8 mouse cellular contexts compared by ENCODE assay signal in genomic region chr9:45906355-45907077, GRCm38 (mm10). TPM values are rescaled to one million over a fixed set of nuclear protein-coding genes. Genes with fewer than 3 reads are reported as not detected.
DNase-seq lines count a peak whose midpoint lies in the region; ATAC-seq lines count a peak whose summit lies in the region.

Gene Pcsk7, plus strand, starts transcription at chr9:45906497.
Gene Rnf214, minus strand, starts transcription at chr9:45906911.

- peak within 1 kb of the TSS; percentile 98 for H3K9ac ChIP-seq in heart, embryonic 14.5 days (ENCODE audit: low read length)
- peak within 1 kb of the TSS; percentile 96 for H3K9ac ChIP-seq in liver, embryonic 13.5 days
- peak within 1 kb of the TSS; percentile 97 for H3K9ac ChIP-seq in stomach, embryonic 16.5 days (ENCODE audit: low read length)

- DNase-seq in CD4-positive helper T cell, adult 2 months (ENCODE audit: low read depth, low spot score), result peak; percentile 91
- peak; percentile 64 for DNase-seq in brain, embryonic 18.5 days (ENCODE audit: low read depth, low spot score)
- DNase-seq in kidney, postnatal 14 days, result peak; percentile 96
- DNase-seq in liver, embryonic 13.5 days, result peak; percentile 81
- DNase-seq in neural tube, embryonic 10.5 days (ENCODE audit: extremely low spot score, low spot score), result peak; percentile 90

- peak within 1 kb of the TSS; percentile 85 to 90 for H3K4me3 ChIP-seq in heart, embryonic 14.5 days (ENCODE audit: control insufficient read depth in 1 of 2, insufficient read depth in 1 of 2, low read depth in 1 of 2, low read length in 2 of 2)
- peak within 1 kb of the TSS; percentile 96 for H3K4me3 ChIP-seq in liver, embryonic 13.5 days (replicated peaks)
- peak within 1 kb of the TSS; percentile 73 for H3K4me3 ChIP-seq in stomach, embryonic 16.5 days (replicated peaks; ENCODE audit: low read length)

- H3K9me3 ChIP-seq in heart, embryonic 14.5 days (ENCODE audit: control insufficient read depth, low read length), result no peaks in the 10 kb centered on the region
- H3K9me3 ChIP-seq in liver, embryonic 13.5 days (replicated peaks), result no peaks in the 10 kb centered on the region
- no peaks in the 10 kb centered on the region for H3K9me3 ChIP-seq in stomach, embryonic 16.5 days (replicated peaks; ENCODE audit: control insufficient read depth, low read length)

- H3K27me3 ChIP-seq in heart, embryonic 14.5 days (ENCODE audit: control insufficient read depth, insufficient read depth, low read length), result no peaks in the 10 kb centered on the region
- H3K27me3 ChIP-seq in liver, embryonic 13.5 days, result no peaks in the 10 kb centered on the region
- H3K27me3 ChIP-seq in stomach, embryonic 16.5 days (ENCODE audit: control insufficient read depth, insufficient read depth, low read length), result no peaks in the 10 kb centered on the region

- H3K4me1 ChIP-seq in heart, embryonic 14.5 days (ENCODE audit: control insufficient read depth in 2 of 2, insufficient read depth in 2 of 2, low read length in 2 of 2), result peaks cover 0 to 20% of the 10 kb centered on the region in 2 experiments; a peak in 2 of 4 replicates
- H3K4me1 ChIP-seq in liver, embryonic 13.5 days (replicated peaks), result peaks cover 23% of the 10 kb centered on the region
- H3K4me1 ChIP-seq in stomach, embryonic 16.5 days (ENCODE audit: control insufficient read depth, insufficient read depth, low read length), result peaks cover 20% of the 10 kb centered on the region

- H3K4me2 ChIP-seq in heart, embryonic 14.5 days (ENCODE audit: low read length), result peak within 1 kb of the TSS; percentile 64
- peak within 1 kb of the TSS; percentile 92 for H3K4me2 ChIP-seq in liver, embryonic 13.5 days
- H3K4me2 ChIP-seq in stomach, embryonic 16.5 days (ENCODE audit: low read depth, low read length), result peak within 1 kb of the TSS; percentile 88

- peaks cover 52% of the 10 kb centered on the region for H3K36me3 ChIP-seq in heart, embryonic 14.5 days (ENCODE audit: control insufficient read depth, insufficient read depth, low read length)
- peaks cover 39% of the 10 kb centered on the region for H3K36me3 ChIP-seq in liver, embryonic 13.5 days
- peaks cover 3% of the 10 kb centered on the region; the same call in 1 of the 2 replicates for H3K36me3 ChIP-seq in stomach, embryonic 16.5 days (ENCODE audit: control insufficient read depth, insufficient read depth, low read length)

- peak within 1 kb of the TSS; percentile 98 to 99 for H3K27ac ChIP-seq in heart, embryonic 14.5 days (replicated peaks in 1 of 2; ENCODE audit: control insufficient read depth in 1 of 2, insufficient read depth in 1 of 2, low read depth in 2 of 2, low read length in 2 of 2)
- H3K27ac ChIP-seq in liver, embryonic 13.5 days, result peak within 1 kb of the TSS; percentile 97
- peak within 1 kb of the TSS; percentile 99 for H3K27ac ChIP-seq in stomach, embryonic 16.5 days (ENCODE audit: low read length)

- under 1% methylated on average over 63 of the region's 80 CpGs for WGBS in heart, embryonic 14.5 days
- WGBS in liver, embryonic 13.5 days (ENCODE audit: insufficient replicate concordance), result under 1% methylated on average over 78 of the region's 80 CpGs
- under 1% methylated on average over 80 of the region's 80 CpGs for WGBS in stomach, embryonic 16.5 days

- ATAC-seq in erythroid progenitor cell, adult 5-6 weeks (replicated peaks; ENCODE audit: low FRiP score, poor library complexity, severe bottlenecking), result peak; percentile 94
- peak; percentile 91 for ATAC-seq in heart, embryonic 14.5 days (ENCODE audit: insufficient number of reproducible peaks, insufficient read depth, low FRiP score, low read depth)
- peak; percentile 92 for ATAC-seq in liver, embryonic 13.5 days (ENCODE audit: low read depth)
- peak; percentile 92 for ATAC-seq in stomach, embryonic 16.5 days (ENCODE audit: insufficient read depth, low FRiP score)

RNA-seq across cellular contexts. Expression of gene Pcsk7, which starts in this region (rescaled TPM):
- 7.6 and 13.4 TPM in 2 replicates for total RNA-seq in erythroid progenitor cell, adult 5-6 weeks (2015; ENCODE audit: low replicate concordance)
- total RNA-seq in erythroid progenitor cell, adult 5-6 weeks (2017; ENCODE audit: low replicate concordance), result 10.1 and 12.5 TPM in 2 replicates
- polyA plus RNA-seq in heart, embryonic 14.5 days (2014; fragmentation: Nextera tagmentation; extraction: Ambion mirVana), result 12.1 and 13.5 TPM in 2 replicates
- polyA plus RNA-seq in liver, embryonic 13.5 days (2015; fragmentation: Nextera tagmentation; extraction: Ambion mirVana), result 7.4 and 7.7 TPM in 2 replicates
- polyA plus RNA-seq in stomach, embryonic 16.5 days (2015; fragmentation: Nextera tagmentation; extraction: Ambion mirVana), result 25.3 and 26.9 TPM in 2 replicates

RNA-seq across cellular contexts. Expression of gene Rnf214, which starts in this region (rescaled TPM):
- total RNA-seq in erythroid progenitor cell, adult 5-6 weeks (2015; ENCODE audit: low replicate concordance), result 11.5 and 28.9 TPM in 2 replicates
- 71.4 and 81.8 TPM in 2 replicates for total RNA-seq in erythroid progenitor cell, adult 5-6 weeks (2017; ENCODE audit: low replicate concordance)
- polyA plus RNA-seq in heart, embryonic 14.5 days (2014; fragmentation: Nextera tagmentation; extraction: Ambion mirVana), result 42.9 and 45.5 TPM in 2 replicates
- 13.3 and 17.0 TPM in 2 replicates for polyA plus RNA-seq in liver, embryonic 13.5 days (2015; fragmentation: Nextera tagmentation; extraction: Ambion mirVana)
- polyA plus RNA-seq in stomach, embryonic 16.5 days (2015; fragmentation: Nextera tagmentation; extraction: Ambion mirVana), result 34.5 and 39.8 TPM in 2 replicates

Comparison
In these comparisons a context has a peak if more than half of its experiments do, and no peak if none do; other contexts are left out.
1. Peak in every context shown above with its lines: DNase-seq, ATAC-seq, H3K4me3 ChIP-seq and H3K27ac ChIP-seq.